Mouse (Mus musculus): ENCODE measurements around the gene Tob1.

DNA sequence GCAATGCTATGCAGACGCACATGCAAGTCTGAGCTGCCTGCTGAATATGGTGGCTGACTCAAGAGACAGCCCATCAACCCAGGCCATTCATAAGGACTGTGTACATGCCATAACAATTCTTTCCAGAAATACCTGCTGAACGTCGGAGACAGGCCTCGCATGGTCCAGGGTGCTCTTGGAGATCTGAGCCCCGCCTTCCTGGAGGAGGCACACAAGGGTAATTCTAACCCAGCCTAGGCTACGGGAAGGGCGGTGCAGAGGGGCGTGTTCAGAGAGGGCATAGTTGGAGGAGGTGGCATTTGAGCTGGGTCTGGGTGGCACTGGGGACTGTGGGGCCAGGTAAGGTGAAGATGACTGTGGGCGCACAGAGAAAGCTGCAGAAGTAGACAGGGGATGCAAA lies 39.1 kb upstream of the Tob1 start:
- TF ChIP-seq CTCF (IDR thresholded peaks at IDR 0.05; ENCODE audit: insufficient read depth, low read depth, low read length): no peak
- no peak for TF ChIP-seq POLR2A (IDR thresholded peaks at IDR 0.05; ENCODE audit: insufficient read depth, low read depth, low read length)

All from olfactory bulb, adult 2 months (tissue).